Mouse (Mus musculus) hindbrain, embryonic 13.5 days (tissue): ENCODE data around the gene Nup160. TPM values are rescaled to one million over a fixed set of nuclear protein-coding genes. Genes with fewer than 3 reads are reported as not detected.
A peak's percentile ranks its signal among the peaks of the same experiment; 100 is the strongest.

Source experiments
- ATAC-seq: fragments of 200-750 bp; cut with Nextera tagmentation; 2 replicates; pipeline ENCODE4 v1.8.0; 2017; ENCODE audit warnings: moderate TSS enrichment; ENCODE audit not compliant: low FRiP score
- H3K27ac ChIP-seq: fragments of 300-500 bp; sonication (generic); 2 replicates; pipeline ENCODE4 v1.5.1; 2015; ENCODE audit warnings: inconsistent platforms, mild to moderate bottlenecking, moderate library complexity
- H3K27me3 ChIP-seq: fragments of 300-500 bp; sonication (generic); 2 replicates; pipeline ENCODE4 v1.6.1; 2015; ENCODE audit warnings: mild to moderate bottlenecking, inconsistent platforms
- H3K36me3 ChIP-seq: fragments of 300-500 bp; sonication (generic); 2 replicates; pipeline ENCODE4 v1.6.1; 2015; ENCODE audit warnings: mild to moderate bottlenecking, inconsistent platforms
- H3K4me1 ChIP-seq: fragments of 300-500 bp; sonication (generic); replicated peaks from 2 replicates; pipeline ENCODE4 v1.6.1; 2015; ENCODE audit warnings: inconsistent platforms
- H3K4me2 ChIP-seq: fragments of 300-500 bp; sonication (generic); 2 replicates; pipeline ENCODE4 v1.6.1; 2015; ENCODE audit warnings: inconsistent platforms, mild to moderate bottlenecking, moderate library complexity
- H3K4me3 ChIP-seq: fragments of 300-500 bp; sonication (generic); 2 replicates; pipeline ENCODE4 v1.5.1; 2015; ENCODE audit warnings: mild to moderate bottlenecking, inconsistent platforms
- H3K9ac ChIP-seq: fragments of 300-500 bp; sonication (generic); 2 replicates; pipeline ENCODE4 v1.6.1; 2015; ENCODE audit warnings: mild to moderate bottlenecking, inconsistent platforms
- H3K9me3 ChIP-seq: fragments of 300-500 bp; sonication (generic); 2 replicates; pipeline ENCODE4 v1.6.1; 2016; ENCODE audit warnings: inconsistent platforms
- WGBS: fragments of 180-500 bp; shearing (Covaris S2); methylation state at CpG from one replicate; pipeline ENCODE4 v1.1.7; 2015; 5-methylcytosine and 5-hydroxymethylcytosine counted together
- polyA plus RNA-seq: library from polyadenylated mRNA; unstranded; fragments of >200 nt; fragmentation: Nextera tagmentation; extraction: Ambion mirVana; gene quantifications from 2 replicates; pipeline ENCODE4 v1.2.1, GENCODE M21; 2015

The Nup160 gene
- polyA plus RNA-seq, 1 experiment from 2014 or later, result 23.2 TPM

DNA sequence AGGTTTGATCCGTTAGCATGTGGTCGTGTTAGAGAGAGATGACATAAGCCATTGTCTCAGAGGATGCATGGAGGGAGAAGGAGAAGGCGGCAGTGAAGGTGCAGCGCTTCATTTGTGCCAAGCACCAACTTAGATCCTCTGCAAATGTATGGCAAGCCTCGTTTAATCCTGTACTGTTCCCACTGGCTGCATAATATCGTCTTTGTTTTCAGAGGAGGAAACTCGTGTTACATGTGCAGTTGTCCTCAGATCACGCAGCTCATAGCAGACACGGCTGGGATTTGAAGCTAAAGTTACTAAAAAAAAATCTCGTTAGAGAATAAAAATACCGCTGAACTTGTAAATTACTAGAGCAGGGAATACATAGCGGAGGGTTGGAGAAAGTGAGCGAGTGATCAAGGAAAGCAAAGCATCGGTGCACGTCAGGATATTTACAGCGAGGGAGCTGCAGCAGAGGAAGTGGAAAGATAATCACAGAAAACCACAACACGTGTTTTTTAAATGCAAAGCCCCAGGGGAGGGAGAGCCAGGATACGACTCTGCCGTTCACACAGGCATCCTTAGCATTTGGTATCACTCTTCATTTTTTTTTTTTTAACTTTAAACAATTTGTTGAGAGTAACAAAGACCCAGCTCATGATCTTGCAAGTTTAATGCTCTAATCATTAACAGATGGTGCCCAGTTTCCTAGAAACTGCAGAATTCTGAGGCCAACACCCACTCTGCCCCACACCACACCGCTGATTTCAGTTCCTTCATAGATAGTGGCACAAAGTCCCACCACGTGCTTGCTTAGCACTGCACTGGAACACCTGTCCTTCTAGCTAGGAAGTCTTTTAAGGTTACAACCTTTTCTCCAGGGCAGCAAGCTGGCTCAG is 9.4 kb upstream of the Nup160 start:
- Histone ChIP-seq H3K27ac (no peak overlapping the region), H3K4me1 (no peaks in the 10 kb centered on the region), H3K4me2 (no peak overlapping the region; the same call in 1 of the 2 replicates), H3K4me3 (no peak overlapping the region), H3K9ac (no peak overlapping the region), H3K36me3 (no peaks in the 10 kb centered on the region), H3K27me3 (no peaks in the 10 kb centered on the region), H3K9me3 (no peaks in the 10 kb centered on the region)
- 51% methylated on average over 21 of the region's 21 CpGs for WGBS
- ATAC-seq, result no peak

DNA sequence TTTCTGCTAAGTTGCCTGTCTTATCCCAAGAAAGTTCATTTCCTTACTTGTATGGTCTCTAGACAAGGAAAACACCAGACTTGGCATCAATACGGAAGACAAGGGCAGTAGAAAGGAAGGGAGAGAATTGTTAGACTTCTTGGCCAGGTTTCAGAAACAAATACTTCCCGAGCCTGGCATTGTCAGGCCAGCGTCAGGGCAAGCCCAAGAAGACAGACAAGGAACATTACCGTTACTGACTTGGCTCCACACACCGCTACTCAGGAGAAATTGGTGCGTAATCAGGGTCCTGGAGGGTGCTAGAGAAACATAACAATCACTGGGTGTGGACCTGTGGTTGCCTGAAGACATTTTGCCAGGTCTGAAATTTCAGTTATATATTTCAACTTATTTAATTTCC is 6.7 kb upstream of the Nup160 start:
- Histone ChIP-seq H3K4me3 (no peak overlapping the region), H3K9me3 (no peaks in the 10 kb centered on the region), H3K9ac (no peak overlapping the region), H3K36me3 (no peaks in the 10 kb centered on the region), H3K4me1 (no peaks in the 10 kb centered on the region), H3K4me2 (no peak overlapping the region), H3K27me3 (no peaks in the 10 kb centered on the region), H3K27ac (no peak overlapping the region)
- WGBS, result 82% methylated on average over 6 of the region's 6 CpGs
- ATAC-seq, result no peak

- 91% methylated on average over 1 of the region's 1 CpGs for WGBS
- no peak overlapping the region for H3K4me3 ChIP-seq
- peaks cover 5% of the 10 kb centered on the region; the same call in 1 of the 2 replicates for H3K4me1 ChIP-seq
- no peaks in the 10 kb centered on the region for H3K36me3 ChIP-seq
- no peaks in the 10 kb centered on the region for H3K27me3 ChIP-seq
- H3K9ac ChIP-seq, result no peak overlapping the region
- no peak overlapping the region for H3K4me2 ChIP-seq
- H3K9me3 ChIP-seq, result no peaks in the 10 kb centered on the region
- H3K27ac ChIP-seq, result no peak overlapping the region
- no peak for ATAC-seq
These were observed 3.7 kb upstream of the Nup160 start for GRCm38 (mm10) chr2:90673339-90673738.

- no peaks in the 10 kb centered on the region for H3K36me3 ChIP-seq
- no peak for ATAC-seq
- no peaks in the 10 kb centered on the region for H3K27me3 ChIP-seq
- peaks cover 9% of the 10 kb centered on the region for H3K4me1 ChIP-seq
- H3K4me3 ChIP-seq, result no peak overlapping the region
- H3K9ac ChIP-seq, result no peak overlapping the region
- 97% methylated on average over 2 of the region's 2 CpGs for WGBS
- H3K4me2 ChIP-seq, result no peak overlapping the region
- H3K27ac ChIP-seq, result no peak overlapping the region
- no peaks in the 10 kb centered on the region for H3K9me3 ChIP-seq
These were observed 2.5 kb upstream of the Nup160 start for GRCm38 (mm10) chr2:90674555-90674954.

- ATAC-seq, result no peak
- 94% methylated on average over 2 of the region's 2 CpGs for WGBS
These were observed 1.5 kb upstream of the Nup160 start for GRCm38 (mm10) chr2:90675488-90675887.

GRCm38 (mm10) chr2:90678256-90679060 is 1.4 kb downstream of the Nup160 start:
- Histone ChIP-seq H3K9ac (peak overlapping the region; percentile 90), H3K27ac (peak overlapping the region; percentile 97), H3K4me2 (peak overlapping the region; percentile 92), H3K9me3 (no peaks in the 10 kb centered on the region), H3K27me3 (no peaks in the 10 kb centered on the region), H3K4me3 (peak overlapping the region; percentile 84), H3K4me1 (peaks cover 26% of the 10 kb centered on the region), H3K36me3 (no peaks in the 10 kb centered on the region)
- peak; percentile 62 for ATAC-seq
- WGBS, result 30% methylated on average over 26 of the region's 26 CpGs

More at GRCm38 (mm10) chr2:90675488-90675887, 1.5 kb upstream of the Nup160 start:
- H3K9ac ChIP-seq, result no peak overlapping the region
- H3K9me3 ChIP-seq, result no peaks in the 10 kb centered on the region
- no peaks in the 10 kb centered on the region for H3K36me3 ChIP-seq
- H3K4me2 ChIP-seq, result no peak overlapping the region
- H3K27ac ChIP-seq, result no peak overlapping the region
- no peak overlapping the region for H3K4me3 ChIP-seq
- H3K4me1 ChIP-seq, result peaks cover 18% of the 10 kb centered on the region
- no peaks in the 10 kb centered on the region for H3K27me3 ChIP-seq

DNA sequence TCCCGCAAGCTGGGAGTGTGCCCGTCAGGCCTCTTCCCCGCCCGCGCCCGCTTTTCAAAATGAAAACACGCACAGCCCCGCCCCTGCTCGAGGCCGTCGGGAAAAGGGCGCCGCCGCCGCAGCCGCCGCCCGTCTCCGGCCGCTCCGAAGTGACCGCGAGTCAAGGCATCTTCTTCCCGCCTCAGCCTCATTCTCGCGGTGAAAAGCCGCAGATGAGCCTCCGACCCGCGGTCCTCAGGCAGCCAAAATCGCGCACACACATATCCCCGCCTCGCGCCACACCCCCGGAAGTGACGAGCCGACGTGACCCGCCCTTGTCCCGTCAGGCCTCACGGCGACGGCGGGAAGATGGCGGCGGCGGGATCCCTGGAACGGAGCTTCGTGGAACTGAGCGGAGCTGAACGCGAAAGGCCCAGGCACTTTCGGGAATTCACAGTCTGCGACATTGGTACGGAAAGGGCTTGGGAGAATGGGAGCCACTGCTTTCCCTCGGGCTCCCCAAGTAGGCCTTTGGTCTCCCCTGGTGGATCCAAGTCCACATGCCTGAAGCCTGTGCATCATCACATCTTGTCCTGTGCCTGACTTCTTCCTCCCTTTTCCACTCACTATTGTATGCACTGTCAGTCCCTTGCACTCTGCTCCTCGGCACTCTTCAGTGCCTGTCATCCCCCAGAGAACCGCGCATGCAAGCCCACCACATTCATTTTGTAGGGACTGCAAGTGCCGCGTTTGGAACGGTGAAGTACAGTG is 2.2 kb downstream of the Nup160 start:
- Histone ChIP-seq H3K36me3 (peaks cover 6% of the 10 kb centered on the region), H3K9me3 (no peaks in the 10 kb centered on the region), H3K4me2 (peak overlapping the region; percentile 92), H3K27me3 (no peaks in the 10 kb centered on the region), H3K9ac (peak overlapping the region; percentile 90), H3K4me1 (peaks cover 26% of the 10 kb centered on the region), H3K4me3 (peak overlapping the region; percentile 84), H3K27ac (peak overlapping the region; percentile 97)
- ATAC-seq, result peak; percentile 98
- under 1% methylated on average over 63 of the region's 63 CpGs for WGBS

DNA sequence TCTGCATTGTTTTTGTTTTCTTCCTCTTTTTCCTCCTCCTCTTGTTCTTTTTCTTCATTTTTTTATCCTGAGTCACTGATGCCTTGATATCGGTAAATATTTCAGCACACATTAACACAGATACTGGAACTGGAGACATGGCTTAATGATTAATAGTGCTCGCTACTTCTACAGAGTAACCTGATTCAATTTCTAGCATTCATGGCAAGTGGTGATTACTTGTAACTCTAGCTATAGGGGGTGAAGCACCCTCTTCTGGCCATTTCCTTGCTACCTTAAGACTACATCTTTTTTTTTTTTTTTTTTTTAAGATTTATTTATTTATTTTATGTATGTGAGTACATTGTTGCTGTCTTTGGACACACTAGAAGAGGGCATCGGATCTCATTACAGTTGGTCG is 23.9 kb downstream of the Nup160 start:
- H3K27ac ChIP-seq, result no peak overlapping the region
- H3K36me3 ChIP-seq, result peaks cover 92% of the 10 kb centered on the region
- no peak overlapping the region for H3K4me3 ChIP-seq
- no peak overlapping the region for H3K9ac ChIP-seq
- H3K9me3 ChIP-seq, result no peaks in the 10 kb centered on the region
- no peak for ATAC-seq
- 92% methylated on average over 4 of the region's 4 CpGs for WGBS
- H3K4me2 ChIP-seq, result no peak overlapping the region
- H3K4me1 ChIP-seq, result no peaks in the 10 kb centered on the region
- no peaks in the 10 kb centered on the region for H3K27me3 ChIP-seq

DNA sequence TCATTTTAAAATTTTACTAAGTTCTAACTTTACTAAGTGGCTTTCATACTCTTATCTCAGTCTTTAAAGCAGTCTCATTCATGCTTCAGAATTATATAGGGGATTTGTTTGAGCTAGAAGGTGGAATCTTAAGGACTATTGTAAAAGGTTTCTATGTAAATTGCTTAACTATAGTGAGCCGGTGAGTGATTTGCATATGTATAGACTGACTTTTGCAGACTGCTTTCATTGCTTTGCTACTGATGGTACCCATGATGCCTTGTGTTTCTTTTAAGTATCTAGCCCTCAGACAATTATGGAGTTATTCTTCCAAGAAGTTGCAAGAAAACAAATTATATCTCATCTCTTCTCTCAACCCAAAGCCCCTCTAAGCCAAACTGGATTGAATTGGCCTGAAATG is 31.5 kb downstream of the Nup160 start:
- 34% methylated on average over 1 of the region's 1 CpGs for WGBS
- H3K27me3 ChIP-seq, result no peaks in the 10 kb centered on the region
- no peak for ATAC-seq
- H3K4me3 ChIP-seq, result no peak overlapping the region
- H3K9me3 ChIP-seq, result no peaks in the 10 kb centered on the region
- H3K27ac ChIP-seq, result no peak overlapping the region
- no peak overlapping the region for H3K9ac ChIP-seq
- H3K4me2 ChIP-seq, result no peak overlapping the region
- no peaks in the 10 kb centered on the region for H3K4me1 ChIP-seq
- H3K36me3 ChIP-seq, result peaks cover 88% of the 10 kb centered on the region

DNA sequence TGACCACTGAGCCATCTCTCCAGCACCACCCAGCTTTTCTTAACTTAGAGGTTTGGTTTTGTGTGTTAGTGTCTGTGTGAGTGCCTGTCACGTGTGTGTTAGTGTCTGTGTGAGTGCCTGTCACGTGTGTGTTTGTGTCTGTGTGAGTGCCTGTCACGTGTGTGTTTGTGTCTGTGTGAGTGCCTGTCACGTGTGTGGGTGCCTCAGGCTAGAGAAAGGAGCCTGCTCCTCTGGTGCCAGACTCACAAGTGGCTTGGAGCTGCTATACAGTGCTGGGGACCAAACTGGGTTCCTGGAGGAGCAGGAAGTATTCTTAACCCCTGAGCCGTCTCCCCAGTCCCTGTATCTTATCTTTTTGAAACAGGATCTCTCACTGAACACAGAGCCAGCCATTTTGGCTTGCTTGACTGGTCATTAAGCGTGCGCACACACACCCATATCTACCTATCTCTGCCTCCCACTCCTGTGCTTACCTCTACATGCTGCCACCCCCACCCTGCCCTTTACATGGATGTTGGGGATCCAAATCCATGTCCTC is 38.6 kb downstream of the Nup160 start:
- no peak overlapping the region for H3K9ac ChIP-seq
- no peaks in the 10 kb centered on the region for H3K4me1 ChIP-seq
- no peak overlapping the region for H3K4me2 ChIP-seq
- H3K36me3 ChIP-seq, result peaks cover 84% of the 10 kb centered on the region
- H3K27ac ChIP-seq, result no peak overlapping the region
- H3K27me3 ChIP-seq, result no peaks in the 10 kb centered on the region
- ATAC-seq, result no peak
- H3K4me3 ChIP-seq, result no peak overlapping the region
- WGBS, result 99% methylated on average over 7 of the region's 7 CpGs
- H3K9me3 ChIP-seq, result no peaks in the 10 kb centered on the region

GRCm38 (mm10) chr2:90717366-90717765 is 40.4 kb downstream of the Nup160 start:
- Histone ChIP-seq H3K4me1 (no peaks in the 10 kb centered on the region), H3K9me3 (no peaks in the 10 kb centered on the region), H3K4me2 (no peak overlapping the region), H3K27ac (no peak overlapping the region), H3K4me3 (no peak overlapping the region), H3K36me3 (peaks cover 82% of the 10 kb centered on the region), H3K27me3 (no peaks in the 10 kb centered on the region), H3K9ac (no peak overlapping the region)
- WGBS, result 93% methylated on average over 4 of the region's 4 CpGs
- ATAC-seq, result no peak

GRCm38 (mm10) chr2:90717948-90718347 is 40.9 kb downstream of the Nup160 start:
- H3K36me3 ChIP-seq, result peaks cover 81% of the 10 kb centered on the region

More at GRCm38 (mm10) chr2:90717948-90718347, 40.9 kb downstream of the Nup160 start:
- H3K4me3 ChIP-seq, result no peak overlapping the region
- no peaks in the 10 kb centered on the region for H3K4me1 ChIP-seq
- no peak for ATAC-seq
- H3K27ac ChIP-seq, result no peak overlapping the region
- 87% methylated on average over 5 of the region's 5 CpGs for WGBS
- no peak overlapping the region for H3K9ac ChIP-seq
- no peaks in the 10 kb centered on the region for H3K9me3 ChIP-seq
- H3K27me3 ChIP-seq, result no peaks in the 10 kb centered on the region
- no peak overlapping the region for H3K4me2 ChIP-seq
